9 mouse cellular contexts compared by ENCODE assay signal in the genomic region with DNA sequence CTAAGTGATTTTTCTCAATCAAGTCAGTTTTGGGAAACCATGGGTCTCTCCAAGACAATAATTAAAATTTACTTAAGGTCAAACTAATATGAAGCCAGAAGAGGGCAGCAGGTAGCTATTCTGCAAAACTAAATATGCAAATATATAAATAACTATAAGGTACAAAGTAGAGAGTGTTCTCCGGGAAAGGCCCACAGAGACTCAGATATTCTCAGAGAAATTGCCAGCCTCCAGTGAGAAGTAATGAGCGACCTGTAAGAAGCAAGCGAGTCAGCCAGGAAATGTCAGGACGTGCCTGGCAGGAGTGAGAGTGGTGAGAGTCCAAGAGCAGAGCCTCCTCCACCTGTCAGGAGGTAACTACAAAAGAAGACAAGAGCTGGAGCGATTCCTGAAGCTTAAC. TPM values are rescaled to one million over a fixed set of nuclear protein-coding genes. Genes with fewer than 3 reads are reported as not detected.
A peak's percentile ranks its signal among the peaks of the same experiment; 100 is the strongest.
DNase-seq lines count a peak whose midpoint lies in the region; ATAC-seq and TF ChIP-seq lines count a peak whose summit lies in the region.
"Had no signal": no experiment of that assay in that cellular context is flagged by ENCODE, and none has a peak within 500 bp of the region (broad histone marks: within the 10 kb centered on the region; RNA-seq: fewer than 3 reads in every experiment).

No protein-coding gene starts in this region.

- TF ChIP-seq POLR2A in kidney, adult 2 months (IDR thresholded peaks at IDR 0.05; ENCODE audit: low read depth, low read length): no peak
- TF ChIP-seq POLR2A in CH12.LX (IDR thresholded peaks at IDR 0.05; ENCODE audit: low read depth, low read length): no peak

- no peaks in the 10 kb centered on the region for H3K9me3 ChIP-seq in kidney, embryonic 14.5 days (ENCODE audit: control insufficient read depth, low read length)
- H3K9me3 ChIP-seq in CH12.LX (replicated peaks; ENCODE audit: low read length): no peaks in the 10 kb centered on the region

- peak; percentile 58 for TF ChIP-seq RAD21 in CH12.LX (IDR thresholded peaks at IDR 0.05; ENCODE audit: low read depth, low read length)

- no peak overlapping the region for H3K4me3 ChIP-seq in kidney, adult 2 months (ENCODE audit: insufficient read depth, low read depth, low read length)
- no peak overlapping the region for H3K4me3 ChIP-seq in kidney, embryonic 14.5 days (ENCODE audit: low read length)
- H3K4me3 ChIP-seq in CH12.LX (replicated peaks in 1 of 3; ENCODE audit: low read depth in 2 of 3, low read length in 2 of 3, poor library complexity in 1 of 3): no peak overlapping the region

- no peak for ATAC-seq in kidney, embryonic 14.5 days (ENCODE audit: low FRiP score, low TSS enrichment)

- 22% methylated on average over 5 of the region's 5 CpGs for WGBS in kidney, adult 2 months
- WGBS in kidney, embryonic 14.5 days: 41% methylated on average over 5 of the region's 5 CpGs

- H3K27me3 ChIP-seq in kidney, adult 2 months (replicated peaks; ENCODE audit: control insufficient read depth, insufficient read depth, low read length): no peaks in the 10 kb centered on the region
- H3K27me3 ChIP-seq in kidney, embryonic 14.5 days (ENCODE audit: control insufficient read depth, insufficient read depth, low read length): no peaks in the 10 kb centered on the region
- no peaks in the 10 kb centered on the region for H3K27me3 ChIP-seq in CH12.LX (replicated peaks)

- no peak overlapping the region for H3K27ac ChIP-seq in kidney, adult 2 months (ENCODE audit: insufficient read depth, low read depth, low read length)
- H3K27ac ChIP-seq in kidney, embryonic 14.5 days (ENCODE audit: low read depth, low read length): no peak overlapping the region
- H3K27ac ChIP-seq in CH12.LX (ENCODE audit: insufficient read depth, low read depth): no peak overlapping the region

- H3K4me1 ChIP-seq in kidney, adult 2 months (ENCODE audit: control insufficient read depth, insufficient read depth, low read length): peaks cover 4% of the 10 kb centered on the region; the same call in 1 of the 2 replicates
- peaks cover 6% of the 10 kb centered on the region; the same call in 1 of the 2 replicates for H3K4me1 ChIP-seq in kidney, embryonic 14.5 days (ENCODE audit: control insufficient read depth, insufficient read depth, low read length)
- H3K4me1 ChIP-seq in CH12.LX (ENCODE audit: control insufficient read depth in 1 of 2, insufficient read depth in 2 of 2): peaks cover 0 to 33% of the 10 kb centered on the region in 2 experiments; a peak in 3 of 4 replicates

- TF ChIP-seq CTCF in kidney, adult 2 months (conservative IDR thresholded peaks at IDR 0.05; ENCODE audit: insufficient read depth, insufficient read length, low read depth, low read length): no peak
- peak in 1 of 2 experiments; percentile 68; a peak in 2 of 4 replicates for TF ChIP-seq CTCF in CH12.LX (conservative IDR thresholded peaks at IDR 0.05 in 1 of 2, IDR thresholded peaks at IDR 0.05 in 1 of 2; ENCODE audit: low read depth in 2 of 2, low read length in 2 of 2)

- in situ Hi-C loops in CH12.LX (cut with MboI; ENCODE audit: low pct_ligation_motif_present, low pct_unique_long_range_greater_than_20kb, low sequenced_read_pairs): loop anchor here (5.0 kb wide), 1 partner anchor 86 kb away; no protein-coding TSS in a partner anchor

- no peak overlapping the region for H3K9ac ChIP-seq in kidney, embryonic 14.5 days (ENCODE audit: low read depth, low read length)
- H3K9ac ChIP-seq in CH12.LX (ENCODE audit: insufficient read depth, low read depth): no peak overlapping the region

- no peaks in the 10 kb centered on the region for H3K36me3 ChIP-seq in kidney, adult 2 months (ENCODE audit: control insufficient read depth, insufficient read depth, low read length)
- no peaks in the 10 kb centered on the region for H3K36me3 ChIP-seq in kidney, embryonic 14.5 days (ENCODE audit: control insufficient read depth, insufficient read depth, low read length)
- peaks cover 0 to 4% of the 10 kb centered on the region in 2 experiments for H3K36me3 ChIP-seq in CH12.LX (replicated peaks in 1 of 2; ENCODE audit: control insufficient read depth in 1 of 2, insufficient read depth in 1 of 2, low read length in 1 of 2)

- DNase-seq in kidney, adult 2 months: peak; percentile 50
- peak; percentile 35 for DNase-seq in CH12.LX (ENCODE audit: extremely low read depth)
- peak; percentile 73 for DNase-seq in cerebellum, adult 9-10 months
- DNase-seq in kidney, postnatal 25 days: peak; percentile 30 to 43
- DNase-seq in urinary bladder, postnatal 25 days (ENCODE audit: low spot score): no peak
- no peak for DNase-seq in lung, adult 18-20 months
- DNase-seq in layer of hippocampus, adult 11-12 months (ENCODE audit: low spot score): no peak
- DNase-seq: adrenal gland, adult 2 months had no signal

- TF ChIP-seq EP300 in CH12.LX (IDR thresholded peaks at IDR 0.05; ENCODE audit: low read length): no peak

- no peak overlapping the region for H3K4me2 ChIP-seq in kidney, embryonic 14.5 days (replicated peaks; ENCODE audit: low read depth, low read length)
- no peak overlapping the region for H3K4me2 ChIP-seq in CH12.LX (ENCODE audit: insufficient read depth, low read depth, poor library complexity, severe bottlenecking)

- dilution Hi-C loops in CH12.LX (cut with MboI; ENCODE audit: extremely low pct_ligation_motif_present, extremely low pct_unique_long_range_greater_than_20kb, low sequenced_read_pairs): no loop called here

- H3K79me2 ChIP-seq in CH12.LX (replicated peaks; ENCODE audit: control insufficient read depth, extremely low read depth, insufficient read depth, poor library complexity, severe bottlenecking): peaks cover 4% of the 10 kb centered on the region; the same call in 1 of the 2 replicates

TF ChIP-seq in CH12.LX, 34 proteins besides CTCF, POLR2A, EP300 and RAD21:
- TF ChIP-seq SMC3 (IDR thresholded peaks at IDR 0.05; ENCODE audit: low read depth, low read length): peak; percentile 42
- no peak for TF ChIP-seq USF1 (IDR thresholded peaks at IDR 0.05; ENCODE audit: low read depth, low read length)

RNA-seq across cellular contexts. Expression of gene Hs2st1, which starts 39.0 kb away (rescaled TPM):
- 4.9 and 5.2 TPM in 2 replicates for polyA plus RNA-seq in kidney, adult 2 months (2012; rRNA removed)
- 13.7 and 16.9 TPM in 2 replicates for polyA plus RNA-seq in kidney, embryonic 14.5 days (2014; fragmentation: Nextera tagmentation; extraction: Ambion mirVana)
- total RNA-seq in CH12.LX (2012; rRNA removed) (17.6 and 20.4 TPM in 2 replicates), CH12.LX (2014; rRNA removed) (29.7 and 30.9 TPM in 2 replicates)
- 36.4 and 38.5 TPM in 2 replicates for polyA plus RNA-seq in CH12.LX (2012; ENCODE audit: insufficient read length, low read depth)

RNA-seq across cellular contexts. Expression of gene Selenof, which starts 39.1 kb away (rescaled TPM):
- polyA plus RNA-seq in kidney, adult 2 months (2012; rRNA removed): 215 and 275 TPM in 2 replicates
- 515 and 688 TPM in 2 replicates for polyA plus RNA-seq in kidney, embryonic 14.5 days (2014; fragmentation: Nextera tagmentation; extraction: Ambion mirVana)
- total RNA-seq in CH12.LX (2012; rRNA removed): 528 and 548 TPM in 2 replicates
- 1,358 and 1,567 TPM in 2 replicates for total RNA-seq in CH12.LX (2014; rRNA removed)
- 671 and 678 TPM in 2 replicates for polyA plus RNA-seq in CH12.LX (2012; ENCODE audit: insufficient read length, low read depth)

Comparison
In these comparisons a context has a peak if more than half of its experiments do, and no peak if none do; other contexts are left out.
1. DNase-seq: peak in kidney, adult 2 months (single experiment), CH12.LX (single experiment), cerebellum, adult 9-10 months (single experiment) and kidney, postnatal 25 days (2 of 2); none in urinary bladder, postnatal 25 days (single experiment), lung, adult 18-20 months (0 of 2) and layer of hippocampus, adult 11-12 months (single experiment).